Mouse (Mus musculus) spleen, adult 18-20 months (tissue): ENCODE results near the gene Usp21.
A peak's percentile ranks its signal among the peaks of the same experiment; 100 is the strongest.
"Not testable (repeated sequence)": the region's sequence is repeated elsewhere in the genome, so short reads cannot be mapped to it uniquely, and the experiment has no call there.

ENCODE experiments used
- DNase-seq, 2 experiments: peaks; one replicate each; pipeline ENCODE4 v3.0.0; 2022; ENCODE audit warnings: mixed read lengths in 2 of 2

Usp21 gene

DNA sequence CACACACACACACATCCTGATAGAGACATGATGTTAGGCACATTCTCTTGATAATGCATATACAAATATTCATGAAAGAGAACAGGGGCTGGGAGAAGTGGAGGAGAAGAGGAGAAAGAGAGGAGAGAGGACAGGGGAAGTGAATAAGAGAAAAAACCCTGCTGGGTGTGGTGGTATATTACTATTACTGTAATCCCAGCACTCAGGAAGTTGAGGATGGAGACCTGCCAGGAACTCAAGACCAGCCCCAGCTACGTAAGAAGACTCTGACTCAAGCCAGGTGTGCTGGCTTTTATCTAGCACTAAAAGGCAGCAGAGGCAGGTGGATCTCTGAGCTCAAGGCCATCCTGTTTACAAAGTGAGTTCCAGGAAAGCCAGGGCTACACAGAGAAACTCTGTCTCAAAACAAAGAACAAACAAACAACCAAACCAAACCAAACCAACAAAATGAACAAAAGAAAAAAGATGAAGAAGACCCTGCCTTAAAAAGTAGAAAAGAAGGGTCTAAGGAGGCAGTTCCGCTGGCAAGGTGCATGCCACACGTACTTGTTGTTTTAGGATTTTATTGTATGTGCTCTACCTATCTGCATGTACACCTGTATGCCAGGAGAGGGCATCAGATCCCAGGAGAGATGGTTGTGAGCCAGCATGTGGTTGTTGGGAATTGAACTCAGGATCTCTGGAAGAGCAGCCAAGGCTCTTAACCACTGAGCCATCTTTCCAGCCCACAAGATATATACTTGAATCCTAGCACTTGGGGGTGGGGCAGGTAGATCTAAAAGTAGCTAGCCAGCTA is 23.9 kb downstream of the Usp21 start:
- no peak for DNase-seq

DNA sequence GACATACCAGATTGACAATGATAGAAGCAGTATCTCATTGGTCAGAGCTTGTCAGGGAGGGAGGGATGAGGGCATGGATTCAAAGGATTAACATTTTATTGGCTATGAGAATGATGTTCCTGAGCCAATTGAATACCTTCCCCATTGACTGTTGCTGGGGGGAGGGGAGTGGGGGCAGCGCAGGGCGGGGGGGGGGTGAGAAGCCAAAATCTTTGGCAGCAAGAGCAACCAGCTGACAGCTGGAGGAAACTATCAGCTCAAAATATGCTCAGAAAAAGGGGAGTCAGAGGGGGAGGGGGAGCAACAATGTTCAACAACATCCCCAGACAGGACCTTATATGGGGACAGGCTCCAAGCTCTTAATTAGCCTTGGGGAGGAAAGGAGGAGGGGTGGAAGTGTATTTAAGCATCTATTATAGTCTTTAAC is 24.6 kb downstream of the Usp21 start:
- DNase-seq: no peak

GRCm38 (mm10) chr1:171262594-171263130 is 25.1 kb downstream of the Usp21 start:
- no peak for DNase-seq

DNA sequence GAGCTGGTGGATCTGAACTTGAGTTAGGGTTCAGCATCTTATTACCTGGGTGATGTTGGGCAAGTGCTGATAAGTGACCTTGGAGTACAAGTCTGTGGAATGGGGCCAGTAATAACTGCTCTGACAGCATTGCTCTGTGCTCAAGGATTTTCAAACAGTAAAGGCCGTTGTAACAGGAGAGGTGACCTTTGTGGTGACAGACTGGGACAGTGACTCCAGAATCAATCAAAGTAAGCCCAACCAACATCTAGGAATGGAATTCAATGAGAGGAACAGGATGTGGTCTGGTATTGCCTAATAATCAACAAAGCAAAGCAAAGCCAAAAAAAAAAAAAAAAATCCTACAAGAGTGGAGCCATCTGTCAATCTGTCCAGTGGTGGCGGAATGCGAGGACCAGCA is 27.5 kb downstream of the Usp21 start:
- no peak for DNase-seq

- DNase-seq: no peak
Observed at GRCm38 (mm10) chr1:171258921-171259320, 28.9 kb downstream of the Usp21 start.

DNA sequence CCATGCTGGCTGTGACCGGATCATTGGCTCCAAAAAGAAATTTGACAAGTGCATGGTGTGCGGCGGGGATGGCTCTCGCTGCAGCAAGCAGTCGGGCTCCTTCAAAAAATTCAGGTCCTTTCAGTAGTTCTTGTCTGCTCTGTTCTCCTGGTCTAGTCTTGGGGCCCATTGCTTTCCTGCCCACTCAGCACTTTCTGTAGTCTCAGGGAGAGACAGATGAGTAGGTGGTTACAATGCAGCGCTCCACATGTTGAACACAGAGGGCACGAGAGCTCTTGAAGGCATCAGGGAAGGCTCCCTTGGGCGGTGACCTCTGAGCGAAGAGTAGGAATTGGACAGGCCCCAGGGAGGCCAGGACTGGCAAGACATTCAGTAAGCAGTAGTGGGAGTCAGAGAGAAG is 30.0 kb downstream of the Usp21 start:
- no peak for DNase-seq

GRCm38 (mm10) chr1:171256937-171257548 is 30.7 kb downstream of the Usp21 start:
- DNase-seq: peak in 1 of 2 experiments; percentile 56

DNA sequence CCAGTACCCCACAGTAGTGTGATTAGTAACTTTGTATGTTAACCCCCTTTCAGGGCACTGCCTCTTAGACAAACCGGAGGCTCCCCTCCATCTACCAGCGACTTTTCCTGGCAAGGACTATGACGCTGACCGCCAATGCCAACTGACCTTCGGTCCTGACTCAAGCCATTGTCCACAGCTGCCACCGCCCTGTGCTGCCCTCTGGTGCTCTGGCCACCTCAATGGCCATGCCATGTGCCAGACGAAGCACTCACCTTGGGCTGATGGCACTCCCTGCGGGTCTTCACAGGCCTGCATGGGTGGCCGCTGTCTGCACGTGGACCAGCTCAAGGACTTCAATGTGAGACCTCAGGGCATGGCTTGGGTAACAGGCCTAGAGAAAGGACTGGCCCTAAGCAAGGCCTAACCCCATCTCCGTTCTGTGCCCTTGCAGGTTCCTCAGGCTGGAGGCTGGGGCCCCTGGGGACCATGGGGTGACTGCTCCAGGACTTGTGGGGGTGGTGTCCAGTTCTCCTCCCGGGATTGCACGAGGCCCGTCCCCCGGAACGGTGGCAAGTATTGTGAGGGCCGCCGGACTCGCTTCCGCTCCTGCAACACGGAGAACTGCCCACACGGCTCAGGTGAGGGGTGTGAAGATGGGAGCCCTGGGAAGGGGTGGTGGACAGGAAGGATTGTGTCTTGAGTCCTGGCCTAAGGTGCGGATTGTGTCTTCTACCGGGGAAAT is 31.5 kb downstream of the Usp21 start:
- DNase-seq: no peak

DNA sequence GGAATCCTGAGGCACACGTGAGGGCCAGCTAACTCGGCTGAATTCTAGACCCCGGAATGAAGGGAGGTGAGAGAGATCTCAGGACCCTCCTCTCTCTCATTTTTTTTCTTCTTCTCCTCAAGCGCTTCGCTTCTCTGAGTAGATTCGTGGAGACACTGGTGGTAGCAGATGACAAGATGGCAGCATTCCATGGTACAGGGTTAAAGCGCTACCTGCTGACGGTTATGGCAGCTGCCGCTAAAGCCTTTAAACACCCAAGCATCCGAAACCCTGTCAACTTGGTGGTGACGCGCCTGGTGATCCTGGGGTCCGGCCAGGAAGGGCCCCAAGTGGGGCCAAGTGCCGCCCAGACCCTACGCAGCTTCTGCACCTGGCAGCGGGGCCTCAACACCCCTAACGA is 35.4 kb downstream of the Usp21 start:
- DNase-seq: no peak

DNA sequence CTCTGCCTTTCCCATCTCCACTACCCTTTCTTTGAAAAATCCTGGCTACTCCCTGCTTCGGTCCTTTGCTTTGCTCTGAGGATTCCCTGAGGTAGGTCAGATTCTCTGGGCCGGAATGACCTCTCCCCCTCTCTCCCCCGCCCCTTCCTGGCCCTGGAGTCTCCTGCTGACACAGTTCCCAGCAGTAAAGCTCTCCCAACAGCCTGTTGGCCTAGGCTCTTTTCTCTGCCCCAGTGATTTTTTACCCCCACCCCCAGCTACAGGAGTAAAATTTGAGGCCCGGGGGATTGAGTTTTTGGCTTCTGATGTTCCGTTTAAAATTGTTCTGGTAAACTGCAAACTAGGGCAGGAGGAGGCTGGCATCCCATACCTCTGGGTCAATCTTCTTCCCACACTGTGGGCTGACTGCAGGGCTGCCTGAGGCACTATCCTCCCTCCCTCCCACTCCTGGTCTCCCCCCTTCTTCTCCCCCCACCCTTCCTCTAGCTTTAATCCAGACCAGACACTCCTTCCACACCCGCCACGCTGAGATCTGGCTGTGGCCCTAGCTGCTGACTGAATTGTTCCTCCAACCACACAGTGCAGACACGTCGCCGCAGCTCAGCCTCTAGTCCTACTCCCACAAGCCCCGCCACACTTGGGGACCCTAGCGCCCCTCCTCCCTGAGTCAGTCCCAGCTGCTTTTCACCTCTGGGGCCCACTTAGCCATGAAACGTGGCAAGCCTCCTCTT is 36.0 kb downstream of the Usp21 start:
- no peak for DNase-seq

DNA sequence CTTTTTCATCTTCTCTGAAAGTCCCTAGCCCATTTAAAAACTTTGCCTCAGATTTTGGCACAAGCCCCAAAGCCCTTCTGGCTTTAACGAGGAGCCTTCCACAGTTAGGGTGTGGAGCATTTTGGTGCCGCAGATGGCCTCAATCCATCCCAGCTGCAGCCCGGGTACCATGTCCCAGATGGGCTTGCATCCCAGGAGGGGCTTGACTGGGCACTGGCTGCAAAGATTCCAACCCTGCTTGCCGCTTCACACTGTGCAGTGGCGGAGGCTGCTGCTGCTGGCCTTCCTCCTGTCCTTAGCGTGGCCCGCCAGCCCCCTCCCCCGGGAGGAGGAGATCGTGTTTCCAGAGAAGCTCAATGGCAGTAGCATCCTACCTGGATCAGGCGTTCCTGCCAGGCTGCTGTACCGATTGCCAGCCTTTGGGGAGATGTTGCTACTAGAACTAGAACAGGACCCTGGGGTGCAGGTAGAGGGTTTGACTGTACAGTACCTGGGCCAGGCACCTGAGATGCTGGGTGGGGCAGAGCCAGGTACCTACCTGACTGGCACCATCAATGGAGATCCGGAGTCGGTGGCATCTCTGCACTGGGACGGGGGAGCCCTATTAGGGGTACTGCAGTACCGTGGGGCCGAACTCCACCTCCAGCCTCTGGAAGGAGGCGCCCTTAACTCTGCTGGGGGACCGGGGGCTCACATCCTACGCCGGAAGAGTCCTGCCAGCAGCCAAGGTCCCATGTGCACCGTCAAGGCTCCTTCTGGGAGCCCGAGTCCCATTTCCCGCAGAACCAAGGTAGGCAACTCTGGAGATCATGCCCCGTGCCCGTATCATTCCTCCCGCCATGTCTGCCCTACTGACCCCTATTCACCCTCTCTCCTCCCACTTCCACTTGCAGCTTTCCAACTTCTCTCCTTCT is 36.9 kb downstream of the Usp21 start, which contains the start of gene Ndufs2:
TSS of gene Ndufs2 (minus strand) at position 709 of the 914 bp plus-strand sequence.
- DNase-seq: no peak

DNA sequence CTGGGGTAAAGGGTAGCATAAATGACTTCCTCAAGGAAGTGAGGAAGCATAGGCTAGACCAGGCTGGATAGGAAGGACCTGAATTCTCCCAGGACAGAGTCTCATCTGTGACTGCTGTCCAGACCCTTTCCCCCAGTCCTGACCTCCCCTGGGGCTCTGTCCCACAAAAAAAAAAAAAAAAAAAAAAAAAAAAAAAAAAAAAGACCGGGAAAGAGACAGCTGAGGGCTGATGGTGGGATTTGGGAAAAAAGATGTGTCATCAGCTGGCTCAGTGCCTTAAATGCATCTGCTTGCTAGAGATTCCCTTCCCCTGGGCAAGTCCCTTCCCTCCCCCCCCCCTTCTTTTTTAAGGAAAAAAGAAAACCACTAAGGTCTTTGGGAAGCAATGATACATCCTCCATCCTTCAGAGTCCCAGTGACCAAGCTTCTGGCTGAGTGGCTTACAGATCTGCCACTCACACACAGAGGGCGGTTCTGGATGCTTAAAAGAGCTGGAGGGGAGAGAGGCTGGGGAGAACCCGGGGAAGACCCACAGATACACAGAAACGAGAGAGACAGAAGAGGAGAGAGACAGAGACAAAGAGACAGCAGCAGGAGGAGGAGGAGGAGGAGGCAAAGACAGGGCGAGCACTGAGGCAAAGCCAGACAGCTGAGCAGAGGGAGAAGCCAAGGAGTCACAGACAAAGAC is 37.7 kb downstream of the Usp21 start, which contains the start of gene Adamts4:
TSS of gene Adamts4 (plus strand) at position 509 of the 688 bp plus-strand sequence.
- no peak for DNase-seq

- DNase-seq: no peak
Observed at GRCm38 (mm10) chr1:171248386-171249226, 39.2 kb downstream of the Usp21 start.

- DNase-seq: no peak
Observed at GRCm38 (mm10) chr1:171247916-171248315, 39.9 kb downstream of the Usp21 start.

GRCm38 (mm10) chr1:171247453-171247841 is 40.3 kb downstream of the Usp21 start:
- DNase-seq: no peak

DNA sequence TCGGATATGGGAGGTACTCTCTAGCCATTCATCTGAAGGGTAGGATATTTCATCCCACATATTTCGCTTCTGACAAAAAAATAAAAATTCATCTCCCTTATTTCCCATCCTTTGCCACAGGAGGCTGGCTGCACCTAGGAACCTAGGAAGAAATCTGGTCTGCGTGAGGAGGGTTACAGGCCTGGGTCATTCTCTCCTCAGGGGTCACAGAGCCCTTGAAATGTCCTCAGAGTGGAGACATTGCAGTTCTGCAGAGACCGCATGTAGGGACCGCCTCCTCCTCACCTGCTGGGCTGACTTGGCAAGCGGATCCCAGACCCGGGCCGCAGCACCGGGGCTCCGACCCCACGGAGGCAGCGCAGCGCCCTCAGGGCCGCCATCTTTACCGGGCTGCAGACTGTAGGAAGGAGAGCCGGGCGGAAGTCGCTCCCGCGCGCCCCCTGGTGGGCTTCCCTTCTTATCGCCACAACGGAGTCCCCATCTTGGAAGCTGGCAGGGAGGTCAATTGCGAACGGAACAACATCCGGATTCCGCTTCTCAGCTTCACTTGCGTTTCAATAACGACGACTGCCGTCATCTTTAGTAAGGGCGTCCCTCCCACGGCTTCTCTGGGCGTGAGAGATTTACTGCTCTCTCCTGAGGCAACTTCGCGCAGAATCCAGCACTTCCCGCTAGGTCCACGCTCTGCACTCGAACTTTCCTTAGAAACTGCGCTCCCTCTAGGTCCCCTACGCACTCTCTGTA is 40.9 kb downstream of the Usp21 start:
- DNase-seq: peak; percentile 92 to 96

GRCm38 (mm10) chr1:171245353-171245752 is 42.4 kb downstream of the Usp21 start:
- DNase-seq: no peak

DNA sequence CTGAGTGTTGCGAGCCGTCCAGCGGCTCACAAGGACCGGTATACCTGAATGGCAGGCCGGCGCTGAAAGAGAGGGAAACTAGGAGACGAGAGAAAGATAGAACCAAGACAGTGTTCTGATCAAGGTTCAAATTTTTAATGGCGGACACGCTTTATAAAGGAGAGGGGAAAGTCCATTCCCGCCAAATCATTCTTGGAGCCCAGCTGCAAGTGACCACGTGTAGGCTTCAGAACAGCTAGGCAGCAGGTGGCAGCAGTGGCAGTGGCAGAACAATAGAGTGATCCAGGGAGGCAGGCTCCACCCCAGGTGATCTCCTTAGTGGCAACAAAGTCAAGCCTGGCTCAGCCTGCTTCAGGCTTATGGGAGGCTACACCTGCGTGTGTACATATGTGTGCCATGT is 45.8 kb downstream of the Usp21 start:
- DNase-seq: not testable (repeated sequence)

DNA sequence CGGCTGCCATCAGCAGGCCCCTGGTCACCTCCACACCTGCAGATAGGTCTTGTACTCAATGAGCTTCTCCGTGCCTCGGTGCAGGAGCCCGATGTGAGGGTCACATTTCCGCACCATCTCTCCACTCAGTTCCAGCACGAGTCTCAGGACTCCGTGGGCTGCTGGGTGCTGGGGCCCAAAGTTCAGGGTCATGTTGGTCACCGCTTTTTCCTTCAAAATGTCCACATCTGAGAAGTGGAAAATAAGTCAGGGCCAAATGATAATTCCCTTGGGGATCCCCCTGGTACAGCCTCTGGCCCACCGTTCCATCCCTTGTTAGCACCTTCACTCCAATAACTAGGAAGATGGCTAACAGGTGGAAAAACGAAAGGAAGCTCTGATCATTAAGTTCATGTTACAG is 46.9 kb downstream of the Usp21 start:
- DNase-seq: no peak
